Mouse (Mus musculus) midbrain, embryonic 12.5 days (tissue): ENCODE results near the gene Cdon. TPM values are rescaled to one million over a fixed set of nuclear protein-coding genes. Genes with fewer than 3 reads are reported as not detected.

ENCODE experiments used
- ATAC-seq: fragments of 200-750 bp; cut with Nextera tagmentation; 2 replicates; pipeline ENCODE4 v1.8.0; 2017; ENCODE audit warnings: low read depth, moderate TSS enrichment, moderate library complexity; ENCODE audit not compliant: low FRiP score
- H3K27ac ChIP-seq: fragments of 300-500 bp; sonication (generic); replicated peaks from 2 replicates; pipeline ENCODE4 v1.5.1; 2016; ENCODE audit warnings: mild to moderate bottlenecking
- H3K27me3 ChIP-seq: fragments of 300-500 bp; sonication (generic); 2 replicates; pipeline ENCODE4 v1.6.1; 2016; ENCODE audit warnings: mild to moderate bottlenecking
- H3K36me3 ChIP-seq: fragments of 300-500 bp; sonication (generic); 2 replicates; pipeline ENCODE4 v1.6.1; 2016
- H3K4me1 ChIP-seq: fragments of 300-500 bp; sonication (generic); 2 replicates; pipeline ENCODE4 v1.6.1; 2016
- H3K4me2 ChIP-seq: fragments of 300-500 bp; sonication (generic); replicated peaks from 2 replicates; pipeline ENCODE4 v1.6.1; 2016; ENCODE audit warnings: mild to moderate bottlenecking, moderate library complexity
- H3K4me3 ChIP-seq: fragments of 300-500 bp; sonication (generic); 2 replicates; pipeline ENCODE4 v1.5.1; 2016; ENCODE audit warnings: mild to moderate bottlenecking
- H3K9ac ChIP-seq: fragments of 300-500 bp; sonication (generic); replicated peaks from 2 replicates; pipeline ENCODE4 v1.6.1; 2016; ENCODE audit warnings: mild to moderate bottlenecking, moderate library complexity
- H3K9me3 ChIP-seq: fragments of 300-500 bp; sonication (generic); 2 replicates; pipeline ENCODE4 v1.6.1; 2016; ENCODE audit warnings: mild to moderate bottlenecking
- WGBS: fragments of 180-500 bp; shearing (Covaris S2); methylation state at CpG from one replicate; pipeline ENCODE4 v1.1.7; 2016; 5-methylcytosine and 5-hydroxymethylcytosine counted together
- polyA plus RNA-seq: library from polyadenylated mRNA; unstranded; fragments of >200 nt; fragmentation: Nextera tagmentation; extraction: Ambion mirVana; gene quantifications from 2 replicates; pipeline ENCODE4 v1.2.1, GENCODE M21; 2016

The Cdon gene
- 19.7 and 22.8 TPM in 2 replicates for polyA plus RNA-seq

- Histone ChIP-seq H3K9me3 (no peaks in the 10 kb centered on the region), H3K4me2 (peak within 1 kb of the TSS; percentile 72), H3K4me3 (peak within 1 kb of the TSS; percentile 91), H3K9ac (peak within 1 kb of the TSS; percentile 97), H3K27me3 (peaks cover 12% of the 10 kb centered on the region), H3K4me1 (peaks cover 30% of the 10 kb centered on the region), H3K27ac (peak within 1 kb of the TSS; percentile 97), H3K36me3 (no peaks in the 10 kb centered on the region)
- under 1% methylated on average over 58 of the region's 97 CpGs for WGBS
- ATAC-seq: peak; percentile 91
These were observed at the start of gene Cdon for GRCm38 (mm10) chr9:35420805-35421719. TSS of gene Cdon (plus strand) at chr9:35421128.

DNA sequence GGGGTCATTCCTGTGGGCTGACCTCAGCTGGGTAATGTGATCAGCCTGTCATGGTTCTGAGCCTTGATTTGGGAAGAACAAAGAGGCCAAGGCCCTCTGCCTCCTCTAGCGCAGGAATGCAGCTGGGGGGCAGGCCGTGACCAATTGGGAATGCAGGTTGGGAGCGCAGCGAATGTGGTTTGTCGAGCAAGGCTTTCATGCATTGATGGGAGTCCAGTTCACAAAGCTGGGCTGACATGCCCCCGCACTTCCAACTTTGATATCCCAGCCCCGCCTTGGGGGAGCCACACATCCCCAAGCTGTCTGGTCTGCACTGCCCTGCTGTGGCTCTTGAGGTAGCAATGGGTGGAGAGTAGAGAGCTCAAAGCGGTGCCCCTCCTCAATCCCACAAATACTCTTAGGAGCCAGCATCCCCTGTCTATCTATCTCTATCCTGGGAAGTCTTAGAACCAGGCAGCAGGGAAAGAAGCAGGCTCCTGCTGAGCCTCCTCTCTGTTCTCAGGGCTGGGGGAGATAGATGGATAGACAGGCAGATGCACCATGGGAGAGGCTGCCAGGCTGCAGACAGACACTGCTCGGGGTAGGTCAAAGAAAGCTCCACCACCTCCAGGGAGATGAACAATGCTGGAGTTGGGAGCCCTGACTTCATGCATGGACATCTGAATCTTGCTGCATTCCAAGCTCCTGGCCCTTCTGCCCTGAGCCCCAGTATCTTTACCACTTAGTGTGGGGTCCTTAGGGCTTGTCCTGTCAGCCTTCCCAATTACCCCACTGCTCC, 48.4 kb upstream of the Cdon start:
- no peaks in the 10 kb centered on the region for H3K36me3 ChIP-seq
- H3K9me3 ChIP-seq: no peaks in the 10 kb centered on the region
- H3K4me3 ChIP-seq: no peak overlapping the region
- 12% methylated on average over 9 of the region's 9 CpGs for WGBS
- H3K27me3 ChIP-seq: peaks cover 30% of the 10 kb centered on the region
- H3K9ac ChIP-seq: no peak overlapping the region
- peaks cover 27% of the 10 kb centered on the region for H3K4me1 ChIP-seq
- peak; percentile 92 for ATAC-seq
- 0 out of 2 replicates have a peak overlapping the region, but pooled peaks have one; percentile 9 for H3K4me2 ChIP-seq
- H3K27ac ChIP-seq: peak overlapping the region; percentile 54

- no peak overlapping the region for H3K9ac ChIP-seq
- ATAC-seq: no peak
- WGBS: 78% methylated on average over 2 of the region's 2 CpGs
These were observed 43.0 kb upstream of the Cdon start for GRCm38 (mm10) chr9:35377916-35378315.

DNA sequence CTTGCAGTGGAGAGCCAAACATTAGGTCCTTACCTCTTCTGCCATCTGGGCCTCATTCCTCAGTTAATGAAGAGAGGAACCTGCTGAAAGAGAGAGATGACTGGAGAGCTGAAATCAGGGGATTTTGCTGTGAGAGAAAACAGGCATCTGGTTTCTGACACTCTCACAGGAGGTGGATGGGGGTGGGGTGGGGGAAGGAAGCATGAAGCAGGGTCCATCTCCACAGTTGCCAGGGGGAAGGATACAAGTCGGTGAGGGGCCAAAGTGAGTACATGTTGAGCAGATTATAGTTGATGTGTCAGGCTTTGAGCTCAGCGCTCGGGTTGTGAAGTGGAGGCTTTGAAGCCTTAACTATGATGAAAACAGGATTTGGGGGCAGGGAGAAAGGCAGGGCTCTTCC, 41.9 kb upstream of the Cdon start:
- Histone ChIP-seq H3K4me3 (no peak overlapping the region), H3K4me2 (no peak overlapping the region), H3K4me1 (no peaks in the 10 kb centered on the region), H3K27me3 (peaks cover 10% of the 10 kb centered on the region; the same call in 1 of the 2 replicates), H3K27ac (no peak overlapping the region), H3K36me3 (no peaks in the 10 kb centered on the region), H3K9me3 (no peaks in the 10 kb centered on the region), H3K9ac (no peak overlapping the region)
- no peak for ATAC-seq
- WGBS: 32% methylated on average over 3 of the region's 3 CpGs

More at GRCm38 (mm10) chr9:35377916-35378315, 43.0 kb upstream of the Cdon start:
- no peak overlapping the region for H3K4me3 ChIP-seq
- peaks cover 15% of the 10 kb centered on the region; the same call in 1 of the 2 replicates for H3K27me3 ChIP-seq
- H3K4me1 ChIP-seq: peaks cover 4% of the 10 kb centered on the region; the same call in 1 of the 2 replicates
- no peak overlapping the region for H3K27ac ChIP-seq
- no peak overlapping the region for H3K4me2 ChIP-seq
- no peaks in the 10 kb centered on the region for H3K36me3 ChIP-seq
- H3K9me3 ChIP-seq: no peaks in the 10 kb centered on the region

DNA sequence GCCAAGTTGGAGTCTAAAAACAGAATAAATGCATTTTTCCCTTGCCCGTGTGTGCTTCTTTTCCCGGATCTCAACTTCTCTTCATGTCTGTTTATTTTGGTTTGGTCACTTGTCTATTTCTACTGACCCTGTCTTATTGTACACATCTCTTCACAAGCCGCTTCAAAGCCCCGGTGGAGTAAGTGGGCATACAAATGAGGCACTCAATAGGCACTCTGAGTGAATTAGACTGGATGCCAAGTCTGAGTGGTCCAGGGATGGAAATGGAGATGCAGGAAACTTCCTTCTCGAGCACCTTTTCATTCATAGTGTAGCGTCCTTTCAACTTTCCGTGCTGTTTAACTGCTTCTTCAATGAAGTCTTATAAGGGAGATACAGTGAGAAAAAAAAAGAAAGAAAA, 21.0 kb upstream of the Cdon start:
- Histone ChIP-seq H3K36me3 (no peaks in the 10 kb centered on the region), H3K27ac (0 out of 2 replicates have a peak overlapping the region, but pooled peaks have one; percentile 25), H3K9me3 (no peaks in the 10 kb centered on the region), H3K4me1 (peaks cover 49% of the 10 kb centered on the region), H3K4me2 (no peak overlapping the region), H3K27me3 (peaks cover 29% of the 10 kb centered on the region), H3K4me3 (no peak overlapping the region), H3K9ac (no peak overlapping the region)
- WGBS: 33% methylated on average over 7 of the region's 7 CpGs
- no peak for ATAC-seq

DNA sequence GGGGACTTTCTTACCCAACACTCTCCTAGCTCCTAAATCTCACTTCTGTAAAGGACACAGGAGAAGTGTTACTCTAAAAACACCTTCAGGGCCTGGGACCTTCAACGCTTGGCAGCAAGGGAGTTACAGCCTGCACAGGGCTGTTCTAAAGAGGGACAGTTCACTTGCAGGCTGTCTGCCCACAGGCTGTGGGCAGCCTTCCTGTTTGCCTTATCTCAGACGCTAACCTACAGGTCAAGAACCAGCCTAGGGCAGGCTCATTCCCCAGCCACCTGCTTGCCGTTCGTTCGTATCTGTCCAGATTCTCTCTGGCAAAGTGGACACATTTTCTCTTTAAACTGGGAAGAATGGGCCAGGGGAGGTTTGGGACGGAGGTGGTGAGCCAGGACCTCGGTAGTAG, 20.5 kb upstream of the Cdon start:
- H3K4me3 ChIP-seq: 0 out of 2 replicates have a peak overlapping the region, but pooled peaks have one; percentile 2
- peak overlapping the region; percentile 39 for H3K4me2 ChIP-seq
- 0 out of 2 replicates have a peak overlapping the region, but pooled peaks have one; percentile 7 for H3K9ac ChIP-seq

GRCm38 (mm10) chr9:35400831-35401230, 20.1 kb upstream of the Cdon start:
- H3K36me3 ChIP-seq: no peaks in the 10 kb centered on the region
- peak overlapping the region; percentile 49; the same call in 1 of the 2 replicates for H3K27ac ChIP-seq
- peak overlapping the region; percentile 39 for H3K4me2 ChIP-seq
- 1% methylated on average over 9 of the region's 9 CpGs for WGBS
- H3K4me3 ChIP-seq: 0 out of 2 replicates have a peak overlapping the region, but pooled peaks have one; percentile 2
- H3K9ac ChIP-seq: 0 out of 2 replicates have a peak overlapping the region, but pooled peaks have one; percentile 7
- peaks cover 30% of the 10 kb centered on the region for H3K27me3 ChIP-seq
- no peaks in the 10 kb centered on the region for H3K9me3 ChIP-seq
- H3K4me1 ChIP-seq: peaks cover 59% of the 10 kb centered on the region
- ATAC-seq: peak; percentile 59

More for the DNA sequence above, 20.5 kb upstream of the Cdon start:
- peaks cover 30% of the 10 kb centered on the region for H3K27me3 ChIP-seq
- H3K9me3 ChIP-seq: no peaks in the 10 kb centered on the region
- peak overlapping the region; percentile 49; the same call in 1 of the 2 replicates for H3K27ac ChIP-seq
- WGBS: 3% methylated on average over 7 of the region's 7 CpGs
- ATAC-seq: no peak
- no peaks in the 10 kb centered on the region for H3K36me3 ChIP-seq
- H3K4me1 ChIP-seq: peaks cover 54% of the 10 kb centered on the region

DNA sequence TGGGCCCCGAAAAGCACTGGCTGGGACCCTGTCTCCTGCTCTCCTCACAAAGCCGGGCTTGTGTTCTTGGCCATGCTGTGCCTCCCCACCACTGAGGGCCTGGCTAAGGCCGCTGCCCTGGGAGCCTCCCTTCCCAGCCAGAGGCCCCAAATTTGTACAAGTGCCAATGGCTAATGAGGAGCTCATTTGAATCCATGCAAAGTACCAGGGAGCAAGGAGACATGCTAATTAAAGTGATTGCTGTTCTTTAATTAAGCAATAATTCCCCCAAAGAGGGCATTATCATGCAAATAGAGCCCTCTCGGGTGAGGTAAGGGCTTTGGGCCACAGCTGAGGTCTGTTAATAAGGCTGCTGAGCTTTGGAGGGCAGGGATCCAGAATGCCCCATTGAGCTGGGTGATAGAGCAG, 18.3 kb upstream of the Cdon start:
- peak overlapping the region; percentile 54 for H3K27ac ChIP-seq
- H3K4me1 ChIP-seq: peaks cover 61% of the 10 kb centered on the region
- H3K36me3 ChIP-seq: no peaks in the 10 kb centered on the region
- peaks cover 30% of the 10 kb centered on the region for H3K27me3 ChIP-seq
- peak; percentile 87 for ATAC-seq
- H3K9me3 ChIP-seq: no peaks in the 10 kb centered on the region
- 27% methylated on average over 4 of the region's 4 CpGs for WGBS
- no peak overlapping the region; the same call in 1 of the 2 replicates for H3K9ac ChIP-seq
- no peak overlapping the region for H3K4me2 ChIP-seq
- H3K4me3 ChIP-seq: no peak overlapping the region

DNA sequence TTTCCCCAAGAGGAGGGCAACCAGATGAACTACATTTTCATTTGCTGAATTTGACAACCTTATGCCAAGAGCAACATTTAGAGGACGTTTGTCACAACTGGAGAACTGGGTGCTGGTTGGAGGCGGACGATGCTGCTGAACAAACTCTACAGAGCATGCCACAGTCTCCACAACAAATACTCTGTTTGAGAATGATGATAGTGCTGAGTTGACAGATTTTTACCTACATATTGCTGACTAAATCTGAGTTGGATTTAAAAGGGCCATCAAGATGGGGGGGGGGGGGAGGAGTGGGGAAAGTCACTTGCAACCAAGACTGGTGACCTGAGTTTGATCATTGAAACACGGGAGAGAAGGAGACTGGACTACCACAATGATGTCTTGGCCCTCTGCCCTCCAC, 17.4 kb upstream of the Cdon start:
- Histone ChIP-seq H3K4me2 (no peak overlapping the region), H3K36me3 (no peaks in the 10 kb centered on the region), H3K4me3 (no peak overlapping the region), H3K4me1 (peaks cover 61% of the 10 kb centered on the region), H3K9me3 (no peaks in the 10 kb centered on the region), H3K9ac (no peak overlapping the region), H3K27me3 (peaks cover 34% of the 10 kb centered on the region), H3K27ac (no peak overlapping the region)
- no peak for ATAC-seq
- WGBS: 76% methylated on average over 4 of the region's 4 CpGs

DNA sequence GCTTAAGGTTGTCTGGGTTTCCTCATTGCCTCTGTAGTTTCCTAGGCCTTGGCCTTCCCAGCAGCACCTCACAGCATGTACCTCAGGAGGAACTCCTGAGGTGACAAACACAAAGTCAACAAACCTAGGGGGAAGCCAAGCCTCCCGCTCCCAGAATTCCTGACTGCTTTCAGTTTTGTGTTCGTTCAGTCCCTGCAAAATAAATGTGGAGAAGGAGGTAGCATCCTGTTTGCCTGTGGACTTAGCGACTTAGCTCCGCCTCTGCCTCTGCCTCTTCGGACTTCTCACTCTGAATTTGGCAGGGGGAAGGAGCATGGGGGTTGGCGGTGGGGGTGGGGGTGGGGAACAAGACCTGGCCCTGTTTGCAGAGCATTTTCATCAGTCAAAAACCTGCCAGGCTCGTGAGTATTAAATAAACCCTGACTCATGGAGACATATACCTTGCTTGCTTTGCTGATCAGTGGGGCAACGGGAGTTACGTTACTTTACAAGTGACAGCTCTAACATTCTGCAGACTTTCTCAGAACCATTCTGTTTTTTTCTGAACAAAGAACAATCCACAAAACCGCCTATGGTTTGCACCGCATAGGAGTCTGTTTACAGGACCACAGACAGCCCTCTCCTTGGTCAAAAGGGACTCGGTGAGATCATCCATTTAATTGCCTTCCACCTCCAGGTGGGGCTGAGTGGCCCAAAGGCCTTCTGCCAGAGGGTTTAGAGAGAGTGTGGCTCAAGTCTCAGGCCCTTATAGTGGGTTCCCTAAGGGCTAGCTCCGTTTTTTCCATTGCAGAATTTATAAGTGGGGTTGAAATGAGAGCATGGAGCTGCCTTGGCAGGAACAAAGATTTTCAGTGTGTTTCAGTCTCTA, 15.7 kb upstream of the Cdon start:
- 16% methylated on average over 13 of the region's 13 CpGs for WGBS
- Histone ChIP-seq H3K9ac (no peak overlapping the region), H3K4me2 (no peak overlapping the region), H3K36me3 (no peaks in the 10 kb centered on the region), H3K27me3 (peaks cover 27% of the 10 kb centered on the region), H3K27ac (no peak overlapping the region), H3K4me3 (no peak overlapping the region), H3K4me1 (peaks cover 55% of the 10 kb centered on the region), H3K9me3 (no peaks in the 10 kb centered on the region)
- no peak for ATAC-seq
